Mouse (Mus musculus) megakaryocyte, embryonic 14.5 days (primary cell): ENCODE data around the gene Rap1gds1.

Experiments used
- FLI1 ChIP-seq: IDR thresholded peaks from 2 replicates; pipeline ENCODE4 v1.6.1; 2012; ENCODE audit warnings: low read length, inconsistent platforms, mixed read lengths
- GATA1 ChIP-seq: IDR thresholded peaks from 3 replicates; pipeline ENCODE4 v1.6.1; 2012; ENCODE audit warnings: mixed read lengths, low read length, inconsistent platforms, borderline replicate concordance

- no peak for TF ChIP-seq GATA1
- TF ChIP-seq FLI1, result no peak
Observed at GRCm38 (mm10) chr3:138909313-138909712, 165.7 kb downstream of the Rap1gds1 start.
